Mouse (Mus musculus) cortical plate, adult 2 months (tissue): ENCODE data around the gene Snx20. TPM values are rescaled to one million over a fixed set of nuclear protein-coding genes. Genes with fewer than 3 reads are reported as not detected.
A peak's percentile ranks its signal among the peaks of the same experiment; 100 is the strongest.

ENCODE experiments used
- H3K27ac ChIP-seq: fragments of 200-500 bp; 2 replicates; pipeline ENCODE4 v1.5.1; 2012; ENCODE audit warnings: low read length, control low read depth, inconsistent platforms; ENCODE audit not compliant: insufficient read depth
- H3K4me1 ChIP-seq: fragments of 200-500 bp; 2 replicates; pipeline ENCODE4 v1.6.1; 2011; ENCODE audit warnings: low read length; ENCODE audit not compliant: control insufficient read depth, insufficient read depth
- H3K4me3 ChIP-seq: fragments of 200-500 bp; 2 replicates; pipeline ENCODE4 v1.5.1; 2011; ENCODE audit warnings: mild to moderate bottlenecking, low read length, control low read depth; ENCODE audit not compliant: insufficient read depth
- CTCF ChIP-seq: fragments of 200-500 bp; IDR thresholded peaks from 2 replicates; pipeline ENCODE4 v1.5.1; 2011; ENCODE audit warnings: mild to moderate bottlenecking, control low read depth, low read length; ENCODE audit not compliant: insufficient read depth; ENCODE audit errors: extremely low read depth
- POLR2A ChIP-seq: fragments of 200-500 bp; IDR thresholded peaks from 2 replicates; pipeline ENCODE4 v1.6.1; 2011; ENCODE audit warnings: mild to moderate bottlenecking, low read length, control low read depth; ENCODE audit not compliant: insufficient read depth; ENCODE audit errors: extremely low read depth
- polyA plus RNA-seq: library from polyadenylated mRNA; depleted of rRNA; stranded (reverse); fragments of >200 nt; gene quantifications from 2 replicates; pipeline ENCODE4 v1.2.3, GENCODE M21; 2012; rRNA removed

Snx20 gene
- polyA plus RNA-seq, result 1.1 and 1.6 TPM in 2 replicates

DNA sequence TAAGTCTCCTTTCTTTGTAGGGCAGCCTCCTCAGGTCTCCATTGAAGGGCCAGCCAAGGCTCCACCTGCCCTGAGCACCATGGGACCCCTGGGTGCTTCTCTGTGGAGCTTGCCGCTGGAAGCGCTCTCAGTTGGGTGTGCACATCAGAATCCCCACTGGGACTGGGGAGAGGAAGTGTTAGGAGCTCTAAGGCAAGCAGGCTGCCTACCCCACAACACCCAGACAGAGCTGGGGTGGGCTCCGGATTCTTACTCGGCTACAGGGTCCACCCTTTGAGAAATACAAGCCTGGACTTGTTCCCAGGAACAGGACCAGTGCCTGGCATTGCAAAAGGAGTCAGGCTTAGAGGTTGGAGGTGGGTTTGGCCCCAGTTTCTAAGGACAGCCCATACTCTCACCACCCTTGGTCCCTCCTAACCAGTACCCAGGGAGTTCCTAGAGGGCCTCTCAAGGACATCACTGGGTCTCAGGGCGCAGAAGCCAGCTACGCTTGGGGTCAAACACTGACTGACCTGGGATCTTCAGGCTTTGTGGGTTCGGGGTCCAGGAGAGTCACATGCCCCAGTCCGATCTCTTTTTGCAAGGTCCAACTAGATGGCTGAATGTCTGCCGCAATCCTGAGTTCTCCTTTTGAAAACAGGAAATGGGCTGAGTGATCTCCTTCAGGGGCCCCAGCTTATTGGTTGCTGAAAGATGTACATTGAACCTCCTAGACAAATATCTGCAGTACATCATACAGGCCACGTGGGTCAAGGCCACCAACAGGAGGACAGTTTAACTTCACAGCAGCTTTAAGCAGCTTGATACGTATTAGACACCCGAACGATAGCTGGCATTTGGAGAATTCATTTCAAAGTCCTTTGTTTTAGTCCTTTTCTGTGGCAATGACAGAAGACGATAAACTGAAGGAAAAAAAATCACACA, at the start of gene Snx20:
TSS of gene Snx20 (minus strand) at position 655 of the 924 bp plus-strand sequence.
- Histone ChIP-seq H3K4me3 (peak within 1 kb of the TSS; percentile 20; the same call in 1 of the 2 replicates), H3K27ac (peak within 1 kb of the TSS; percentile 26; the same call in 1 of the 2 replicates), H3K4me1 (no peaks in the 10 kb centered on the region)
- TF ChIP-seq POLR2A (no peak), CTCF (no peak)

DNA sequence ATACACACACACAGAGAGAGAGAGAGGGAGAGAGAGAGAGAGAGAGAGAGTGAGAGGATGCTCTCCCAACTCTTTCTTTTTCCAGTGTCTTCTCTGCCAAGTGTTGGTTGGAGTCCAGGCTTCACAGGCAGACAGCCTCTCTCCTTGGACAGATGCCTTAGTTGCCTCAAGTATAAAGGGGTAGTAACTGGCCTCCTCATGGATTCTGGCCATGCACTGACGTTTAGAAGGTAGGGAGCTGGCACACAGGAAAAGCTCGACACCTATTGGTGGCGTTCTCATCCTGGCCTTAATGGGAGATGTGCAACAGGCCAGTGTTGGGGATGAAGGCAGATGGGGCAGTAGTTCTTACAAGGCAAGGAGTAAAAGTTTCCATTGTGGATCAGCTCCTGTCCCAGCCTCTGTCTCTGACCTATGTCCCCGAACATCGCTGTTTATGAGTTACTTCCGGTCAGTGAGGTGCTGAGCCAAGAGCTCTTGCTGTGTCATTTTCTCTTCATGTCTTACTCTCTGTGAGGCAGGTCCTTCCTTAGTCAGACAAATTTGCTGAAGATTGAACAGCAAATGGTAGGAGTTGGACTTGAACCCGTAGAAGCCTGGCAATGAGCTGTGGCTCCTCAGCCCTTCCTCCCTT, 47.8 kb upstream of the Snx20 start:
- H3K27ac ChIP-seq, result no peak overlapping the region
- no peak overlapping the region for H3K4me3 ChIP-seq
- no peak for TF ChIP-seq POLR2A
- peaks cover 3% of the 10 kb centered on the region; the same call in 1 of the 2 replicates for H3K4me1 ChIP-seq

DNA sequence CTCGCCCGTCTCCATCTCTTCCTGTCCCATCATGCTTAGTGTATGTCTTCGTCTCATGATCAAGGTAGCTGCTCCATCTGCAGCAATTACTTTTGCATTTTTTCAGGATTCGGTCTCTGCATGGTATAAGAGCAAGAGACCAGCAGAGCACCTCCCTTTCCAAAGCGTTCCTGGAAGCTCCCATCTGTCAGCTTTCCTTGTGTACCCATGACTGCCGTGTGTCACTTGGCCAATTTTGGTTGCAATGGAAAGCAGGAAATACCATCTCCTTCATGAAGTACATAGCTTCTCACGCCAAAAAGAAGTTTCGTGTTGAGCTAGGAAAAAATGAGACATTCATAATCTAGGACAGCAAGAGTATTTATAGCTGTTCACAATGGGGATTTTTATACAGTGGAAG, 45.1 kb upstream of the Snx20 start:
- Histone ChIP-seq H3K4me3 (no peak overlapping the region), H3K4me1 (0 out of 2 replicates have a peak, but pooled peaks cover 3% of the 10 kb centered on the region), H3K27ac (no peak overlapping the region)
- TF ChIP-seq CTCF, result no peak
- TF ChIP-seq POLR2A, result no peak

DNA sequence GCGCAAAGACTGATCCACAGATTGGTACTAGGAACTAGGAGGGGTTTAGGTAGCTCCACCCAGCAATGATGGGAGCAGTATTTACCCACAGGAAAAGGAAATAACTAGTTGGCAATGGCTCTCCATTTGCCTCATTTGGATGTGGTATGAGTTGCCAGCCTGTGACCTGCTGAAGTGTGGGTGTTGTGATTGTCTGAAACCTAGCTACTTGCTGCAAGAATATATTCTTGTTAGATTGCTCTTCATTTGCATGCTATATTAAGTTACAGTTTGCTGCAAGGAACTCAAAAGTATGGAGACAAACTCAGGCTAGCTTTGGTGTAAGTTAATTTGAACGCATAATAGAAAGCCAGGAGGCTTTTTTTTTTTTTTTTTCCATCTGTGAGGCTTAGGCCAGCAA, 44.6 kb upstream of the Snx20 start:
- Histone ChIP-seq H3K27ac (no peak overlapping the region), H3K4me1 (0 out of 2 replicates have a peak, but pooled peaks cover 3% of the 10 kb centered on the region)

GRCm38 (mm10) chr8:88677071-88677470, 41.1 kb upstream of the Snx20 start:
- H3K4me3 ChIP-seq, result no peak overlapping the region
- TF ChIP-seq POLR2A, result no peak
- TF ChIP-seq CTCF, result no peak
- no peak overlapping the region for H3K27ac ChIP-seq
- peaks cover 5% of the 10 kb centered on the region; the same call in 1 of the 2 replicates for H3K4me1 ChIP-seq

More for the DNA sequence above, 44.6 kb upstream of the Snx20 start:
- TF ChIP-seq POLR2A (no peak), CTCF (no peak)
- H3K4me3 ChIP-seq, result no peak overlapping the region

DNA sequence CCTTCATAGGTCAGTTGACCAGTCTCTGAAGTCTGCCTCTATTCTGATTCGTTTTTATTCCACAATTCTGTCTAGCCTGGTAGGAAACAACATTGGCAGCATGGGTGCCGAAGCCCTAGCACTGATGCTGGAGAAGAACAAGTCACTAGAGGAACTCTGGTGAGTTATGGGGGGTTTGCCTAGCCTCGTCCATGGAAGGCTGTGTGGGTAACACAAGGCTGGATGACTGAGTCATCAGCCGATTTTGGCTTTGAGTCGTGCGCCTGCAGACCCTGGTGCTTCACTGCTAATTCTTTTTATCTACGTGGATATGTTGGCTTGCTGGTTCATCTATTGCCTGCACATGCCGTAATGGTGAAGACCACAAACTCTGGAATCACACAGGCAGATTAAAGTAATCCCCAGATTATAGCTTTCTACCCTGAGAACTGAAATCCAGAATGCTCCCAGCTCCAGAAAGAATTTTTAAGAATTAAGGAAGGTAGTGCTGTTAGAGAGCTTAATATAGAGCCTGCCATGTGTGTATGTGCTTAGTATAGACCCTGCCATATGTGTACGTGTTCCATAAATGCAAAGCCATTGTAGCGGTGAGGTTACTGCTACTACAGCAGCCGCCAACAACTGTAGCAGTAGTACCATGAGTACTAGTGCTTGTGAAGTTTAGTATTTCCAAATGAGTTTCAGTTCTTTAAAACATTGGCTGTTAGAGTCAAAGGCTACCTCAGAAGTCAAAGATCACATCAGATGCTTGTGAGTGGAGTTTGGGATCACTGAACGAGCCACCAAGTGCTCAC, 39.6 kb upstream of the Snx20 start:
- Histone ChIP-seq H3K27ac (no peak overlapping the region), H3K4me1 (peaks cover 8% of the 10 kb centered on the region; the same call in 1 of the 2 replicates), H3K4me3 (no peak overlapping the region)
- TF ChIP-seq CTCF (no peak), POLR2A (no peak)

- Histone ChIP-seq H3K27ac (no peak overlapping the region), H3K4me1 (peaks cover 8% of the 10 kb centered on the region), H3K4me3 (no peak overlapping the region)
- no peak for TF ChIP-seq POLR2A
- no peak for TF ChIP-seq CTCF
Measured at GRCm38 (mm10) chr8:88673859-88674258, 37.9 kb upstream of the Snx20 start.

DNA sequence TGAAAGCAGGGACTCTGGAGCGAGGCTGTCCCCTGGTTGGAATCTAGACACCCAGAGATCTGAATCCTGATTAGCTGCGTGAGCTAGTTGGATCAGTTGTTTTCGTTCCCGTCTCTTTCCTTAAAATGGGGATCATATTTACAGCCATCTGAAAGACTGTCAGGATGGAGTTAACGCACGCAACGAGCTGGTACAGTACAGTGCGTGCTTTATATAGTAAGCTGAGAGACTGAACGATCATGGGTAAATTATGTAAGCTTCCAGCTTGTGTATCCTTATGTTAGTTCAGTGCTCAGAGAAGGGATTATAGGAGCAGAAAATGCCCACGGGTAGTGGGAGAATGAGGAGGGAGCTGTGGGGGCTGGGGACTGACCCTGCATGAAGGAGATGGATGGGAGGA, 35.6 kb upstream of the Snx20 start:
- Histone ChIP-seq H3K4me1 (peaks cover 12% of the 10 kb centered on the region), H3K4me3 (no peak overlapping the region), H3K27ac (peak overlapping the region; percentile 15; the same call in 1 of the 2 replicates)
- TF ChIP-seq CTCF, result no peak
- no peak for TF ChIP-seq POLR2A

DNA sequence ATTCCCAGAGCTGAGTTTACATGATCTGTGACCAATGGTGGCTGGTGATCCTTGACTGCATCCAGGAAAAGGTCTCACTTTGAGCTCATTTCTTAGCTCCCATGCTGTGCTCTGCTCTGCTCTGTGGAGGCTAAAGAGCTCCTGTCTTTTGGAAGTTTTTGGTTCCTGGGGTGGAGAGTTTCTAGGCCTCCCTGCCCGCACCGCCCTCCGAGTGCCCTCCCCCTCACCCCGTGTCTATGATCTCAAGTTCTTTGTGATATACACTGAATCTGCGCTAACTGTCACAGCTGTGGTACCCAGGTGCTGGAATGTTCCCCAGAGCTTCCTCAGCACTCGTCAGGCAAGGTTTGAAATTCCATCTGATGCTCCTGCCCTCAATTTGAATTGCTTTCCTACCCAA, 34.9 kb upstream of the Snx20 start:
- H3K4me3 ChIP-seq, result no peak overlapping the region
- H3K27ac ChIP-seq, result no peak overlapping the region
- TF ChIP-seq POLR2A (no peak), CTCF (no peak)
- peaks cover 12% of the 10 kb centered on the region for H3K4me1 ChIP-seq
